Mouse (Mus musculus) liver, embryonic 14.5 days (tissue): ENCODE measurements around the gene Ivns1abp.

Experiments used
- CTCF ChIP-seq: IDR thresholded peaks from 2 replicates; pipeline ENCODE4 v1.5.1; 2016; ENCODE audit warnings: antibody characterized with exemption, low read depth, control low read depth
- EP300 ChIP-seq: IDR thresholded peaks from 2 replicates; pipeline ENCODE4 v1.6.1; 2016; ENCODE audit warnings: antibody characterized with exemption, low read depth

- no peak for TF ChIP-seq CTCF
- TF ChIP-seq EP300 = no peak
Observed at GRCm38 (mm10) chr1:151370573-151370972, 26.3 kb downstream of the Ivns1abp start.
